Mouse (Mus musculus) heart, embryonic 13.5 days (tissue): ENCODE measurements at regions not wholly inside any gene's neighbourhood (a gene's known extent, or its start where the extent isn't known, plus 50 kb on each side); places are given as distances from the start of the nearest gene placed in this dataset.

Experiments used
- ATAC-seq: fragments of 200-750 bp; cut with Nextera tagmentation; 2 replicates; pipeline ENCODE4 v1.8.0; 2017; ENCODE audit warnings: moderate TSS enrichment; ENCODE audit not compliant: insufficient number of reproducible peaks, low FRiP score, low TSS enrichment; ENCODE audit errors: extremely low read depth
- H3K27ac ChIP-seq: fragments of 300-500 bp; sonication (generic); replicated peaks from 2 replicates; pipeline ENCODE4 v1.5.1; 2015; ENCODE audit warnings: moderate library complexity, mild to moderate bottlenecking, inconsistent platforms
- H3K27me3 ChIP-seq: fragments of 300-500 bp; sonication (generic); replicated peaks from 2 replicates; pipeline ENCODE4 v1.6.1; 2015; ENCODE audit warnings: mild to moderate bottlenecking, inconsistent platforms
- H3K36me3 ChIP-seq: fragments of 300-500 bp; sonication (generic); 2 replicates; pipeline ENCODE4 v1.6.1; 2015; ENCODE audit warnings: mild to moderate bottlenecking, inconsistent platforms
- H3K4me1 ChIP-seq: fragments of 300-500 bp; sonication (generic); 2 replicates; pipeline ENCODE4 v1.6.1; 2015; ENCODE audit warnings: inconsistent platforms
- H3K4me2 ChIP-seq: fragments of 300-500 bp; sonication (generic); 2 replicates; pipeline ENCODE4 v1.6.1; 2015; ENCODE audit warnings: inconsistent platforms, mild to moderate bottlenecking, moderate library complexity
- H3K4me3 ChIP-seq: fragments of 300-500 bp; sonication (generic); 2 replicates; pipeline ENCODE4 v1.5.1; 2015; ENCODE audit warnings: moderate library complexity, mild to moderate bottlenecking, inconsistent platforms
- H3K9ac ChIP-seq: fragments of 300-500 bp; sonication (generic); 2 replicates; pipeline ENCODE4 v1.6.1; 2015; ENCODE audit warnings: inconsistent platforms, mild to moderate bottlenecking, moderate library complexity
- H3K9me3 ChIP-seq: fragments of 300-500 bp; sonication (generic); 2 replicates; pipeline ENCODE4 v1.6.1; 2016; ENCODE audit warnings: inconsistent platforms
- WGBS: fragments of 180-500 bp; shearing (Covaris S2); methylation state at CpG from one replicate; pipeline ENCODE4 v1.1.7; 2015; ENCODE audit warnings: mixed read lengths; 5-methylcytosine and 5-hydroxymethylcytosine counted together

DNA sequence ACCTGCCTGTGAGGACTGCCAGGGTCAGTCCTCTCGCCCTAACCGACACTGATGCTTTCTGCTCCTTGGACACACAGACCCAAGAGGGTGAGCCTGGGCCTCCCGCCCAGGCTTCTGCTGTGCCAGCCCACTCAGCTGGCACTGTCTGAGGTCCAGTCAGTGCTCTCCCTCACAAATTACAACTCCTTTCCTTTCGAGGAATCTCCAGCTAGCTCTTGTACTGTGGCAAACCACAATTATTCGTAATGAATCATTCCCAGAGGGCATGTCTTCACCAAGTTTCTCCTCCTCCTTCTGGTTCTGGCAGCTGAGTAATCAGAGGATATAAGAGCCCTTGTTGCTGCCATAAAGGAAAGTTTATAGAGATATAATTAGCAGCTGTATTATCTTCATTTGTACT is 155.2 kb downstream of the 9530068E07Rik start:
- ATAC-seq: no peak
- Histone ChIP-seq H3K4me2 (no peak overlapping the region), H3K27me3 (no peaks in the 10 kb centered on the region), H3K4me1 (peaks cover 6% of the 10 kb centered on the region; the same call in 1 of the 2 replicates), H3K27ac (no peak overlapping the region), H3K4me3 (no peak overlapping the region), H3K9me3 (no peaks in the 10 kb centered on the region), H3K36me3 (no peaks in the 10 kb centered on the region), H3K9ac (no peak overlapping the region)
- 66% methylated on average over 5 of the region's 5 CpGs for WGBS

GRCm38 (mm10) chr11:52552860-52553259 is 156.6 kb downstream of the 9530068E07Rik start:
- H3K4me2 ChIP-seq: no peak overlapping the region
- no peak overlapping the region for H3K9ac ChIP-seq
- H3K4me1 ChIP-seq: peaks cover 6% of the 10 kb centered on the region; the same call in 1 of the 2 replicates
- H3K36me3 ChIP-seq: no peaks in the 10 kb centered on the region
- H3K4me3 ChIP-seq: no peak overlapping the region
- no peak overlapping the region for H3K27ac ChIP-seq
- WGBS: 82% methylated on average over 4 of the region's 4 CpGs
- ATAC-seq: no peak
- H3K27me3 ChIP-seq: no peaks in the 10 kb centered on the region
- H3K9me3 ChIP-seq: no peaks in the 10 kb centered on the region

DNA sequence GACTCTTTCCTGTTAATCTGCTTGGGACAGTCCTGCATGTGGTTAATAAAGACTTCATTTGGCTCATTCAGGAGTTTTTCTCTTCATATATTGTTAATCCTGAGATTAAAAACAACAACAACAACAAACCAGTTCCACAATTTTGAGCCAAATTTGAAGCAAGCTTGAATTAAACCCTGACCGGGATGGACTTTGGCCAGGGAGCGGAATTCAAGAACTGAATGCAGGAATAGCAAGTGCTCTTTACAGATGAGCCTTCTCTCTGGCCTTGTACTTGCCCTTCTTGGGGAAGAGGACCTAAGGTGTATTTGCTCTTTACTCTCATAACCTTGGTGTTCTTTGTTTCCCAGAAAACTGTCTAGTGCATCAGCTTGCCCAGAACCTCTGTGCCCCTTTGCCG is 161.6 kb downstream of the 9530068E07Rik start:
- Histone ChIP-seq H3K27ac (no peak overlapping the region), H3K4me1 (peaks cover 21% of the 10 kb centered on the region), H3K27me3 (no peaks in the 10 kb centered on the region), H3K9ac (no peak overlapping the region), H3K9me3 (no peaks in the 10 kb centered on the region), H3K36me3 (no peaks in the 10 kb centered on the region), H3K4me3 (no peak overlapping the region), H3K4me2 (no peak overlapping the region)
- WGBS: 87% methylated on average over 3 of the region's 3 CpGs
- no peak for ATAC-seq

DNA sequence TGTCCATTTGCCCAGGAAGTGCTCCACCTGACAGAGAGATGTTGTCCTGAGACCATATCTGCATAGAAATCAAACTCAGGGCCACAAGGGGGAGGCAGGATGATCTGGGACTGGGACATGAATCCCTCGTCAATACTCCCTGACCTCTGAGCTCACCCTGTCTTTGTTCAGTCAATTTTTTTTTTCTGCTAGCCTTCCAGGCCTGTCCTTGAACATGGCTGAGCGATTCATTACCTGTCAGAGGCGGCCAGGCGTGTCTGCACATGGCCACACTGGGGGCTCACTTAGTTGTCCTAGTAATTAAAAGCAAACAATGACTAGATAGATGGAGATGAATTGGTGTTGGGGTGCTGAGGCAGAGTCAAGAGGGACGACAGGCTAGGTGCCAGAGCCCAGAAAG is 162.6 kb downstream of the 9530068E07Rik start:
- WGBS: 77% methylated on average over 5 of the region's 5 CpGs
- Histone ChIP-seq H3K4me3 (no peak overlapping the region), H3K27ac (no peak overlapping the region), H3K36me3 (no peaks in the 10 kb centered on the region), H3K4me1 (peaks cover 31% of the 10 kb centered on the region), H3K4me2 (no peak overlapping the region), H3K9me3 (no peaks in the 10 kb centered on the region), H3K9ac (no peak overlapping the region), H3K27me3 (no peaks in the 10 kb centered on the region)
- ATAC-seq: no peak

DNA sequence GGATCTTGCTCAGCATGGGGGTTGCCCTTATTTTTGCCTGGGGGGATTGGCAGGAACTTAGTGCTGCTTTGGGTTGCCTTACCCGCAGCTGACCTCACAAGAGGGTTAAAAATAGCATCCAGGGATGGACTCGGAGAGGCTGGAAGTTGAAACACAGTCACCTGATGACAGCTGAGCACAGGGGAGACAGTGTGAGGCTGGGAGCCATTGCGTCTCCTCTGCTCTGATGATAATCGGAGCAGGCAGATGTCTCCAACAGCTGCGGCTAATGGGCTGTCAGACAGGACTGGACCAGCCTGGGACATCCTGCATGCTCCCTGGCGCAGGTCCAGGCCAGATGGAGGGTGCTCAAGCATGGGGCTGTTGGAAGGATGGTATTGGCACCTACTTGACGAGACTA is 165.1 kb downstream of the 9530068E07Rik start:
- Histone ChIP-seq H3K4me3 (no peak overlapping the region), H3K9ac (0 out of 2 replicates have a peak overlapping the region, but pooled peaks have one; percentile 47), H3K9me3 (no peaks in the 10 kb centered on the region), H3K36me3 (no peaks in the 10 kb centered on the region), H3K4me2 (0 out of 2 replicates have a peak overlapping the region, but pooled peaks have one; percentile 2), H3K4me1 (peaks cover 49% of the 10 kb centered on the region), H3K27me3 (no peaks in the 10 kb centered on the region), H3K27ac (peak overlapping the region; percentile 88)
- peak; percentile 30; the same call in 1 of the 2 replicates for ATAC-seq
- 17% methylated on average over 7 of the region's 7 CpGs for WGBS

- no peaks in the 10 kb centered on the region for H3K36me3 ChIP-seq
- no peaks in the 10 kb centered on the region for H3K27me3 ChIP-seq
- no peaks in the 10 kb centered on the region for H3K9me3 ChIP-seq
- H3K4me1 ChIP-seq: peaks cover 62% of the 10 kb centered on the region
- H3K9ac ChIP-seq: no peak overlapping the region
- H3K4me2 ChIP-seq: peak overlapping the region; percentile 7; the same call in 1 of the 2 replicates
- 10% methylated on average over 1 of the region's 1 CpGs for WGBS
- ATAC-seq: no peak
- H3K27ac ChIP-seq: peak overlapping the region; percentile 75
- no peak overlapping the region for H3K4me3 ChIP-seq
Measured at GRCm38 (mm10) chr11:52565457-52565856, 169.2 kb downstream of the 9530068E07Rik start.

DNA sequence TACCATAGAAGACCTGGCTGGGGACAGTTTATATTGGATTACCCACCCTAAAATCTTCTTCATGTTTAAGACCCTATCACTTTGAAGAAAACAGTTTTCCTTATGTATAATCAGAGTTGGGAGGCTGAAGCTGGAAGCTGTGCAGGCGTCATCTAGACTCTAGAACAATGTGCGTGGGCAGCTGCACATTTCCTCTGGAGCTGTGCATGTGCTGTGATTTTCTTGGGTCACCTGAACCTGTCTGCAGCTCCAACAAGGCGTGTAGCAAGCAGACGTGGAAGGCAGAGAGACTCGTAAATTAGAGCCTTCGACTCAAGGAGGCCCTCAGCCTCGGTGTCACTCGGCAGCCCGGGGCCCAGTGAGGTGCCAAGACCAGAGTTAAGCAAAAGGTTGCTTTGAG is 169.8 kb downstream of the 9530068E07Rik start:
- 55% methylated on average over 9 of the region's 9 CpGs for WGBS
- Histone ChIP-seq H3K27ac (peak overlapping the region; percentile 75), H3K36me3 (no peaks in the 10 kb centered on the region), H3K27me3 (no peaks in the 10 kb centered on the region), H3K9ac (no peak overlapping the region), H3K4me3 (no peak overlapping the region), H3K9me3 (no peaks in the 10 kb centered on the region), H3K4me1 (peaks cover 56% of the 10 kb centered on the region), H3K4me2 (no peak overlapping the region)
- no peak for ATAC-seq

DNA sequence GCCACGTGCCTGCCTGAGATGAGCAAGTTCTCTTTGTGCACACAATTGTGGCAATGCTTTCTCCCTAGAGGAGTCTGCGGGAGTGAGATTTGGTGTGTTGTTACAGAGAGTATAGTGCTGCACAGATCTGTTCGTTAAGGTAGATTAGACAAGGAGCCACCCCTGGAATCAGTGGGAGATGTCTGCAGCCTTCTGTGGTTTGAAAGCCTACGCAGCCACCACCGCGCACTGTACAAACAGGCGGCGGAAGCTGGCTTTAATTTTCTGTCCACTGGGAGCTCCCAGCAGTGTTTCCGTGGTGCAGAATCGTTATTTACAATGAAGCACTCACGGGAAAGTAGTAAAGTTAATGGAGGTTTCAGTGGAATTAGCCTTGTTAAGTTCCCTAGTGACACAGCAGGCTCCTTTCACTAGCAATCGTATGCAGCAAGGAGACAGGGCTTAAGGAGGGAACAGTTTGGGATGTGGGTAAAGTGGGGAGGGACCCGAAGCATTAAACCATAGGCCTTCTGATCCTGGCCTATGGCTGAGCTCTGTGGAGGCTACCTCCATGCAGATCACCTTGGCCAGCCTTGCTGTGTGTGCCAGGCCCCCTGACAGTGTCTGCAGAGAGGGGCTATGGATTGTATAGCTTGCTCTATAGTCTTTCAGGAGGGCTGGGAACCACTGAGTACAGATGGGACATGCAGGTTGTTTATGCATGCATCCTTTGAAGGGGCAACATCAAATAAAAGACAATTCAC is 171.9 kb downstream of the 9530068E07Rik start:
- Histone ChIP-seq H3K4me3 (no peak overlapping the region), H3K36me3 (no peaks in the 10 kb centered on the region), H3K4me1 (peaks cover 45% of the 10 kb centered on the region), H3K27me3 (no peaks in the 10 kb centered on the region), H3K4me2 (no peak overlapping the region), H3K27ac (no peak overlapping the region), H3K9me3 (no peaks in the 10 kb centered on the region), H3K9ac (no peak overlapping the region)
- no peak for ATAC-seq
- WGBS: 81% methylated on average over 13 of the region's 13 CpGs

- no peak overlapping the region for H3K27ac ChIP-seq
- 33% methylated on average over 1 of the region's 1 CpGs for WGBS
- no peak for ATAC-seq
Measured at GRCm38 (mm10) chr11:52568794-52569193, 172.6 kb downstream of the 9530068E07Rik start.

DNA sequence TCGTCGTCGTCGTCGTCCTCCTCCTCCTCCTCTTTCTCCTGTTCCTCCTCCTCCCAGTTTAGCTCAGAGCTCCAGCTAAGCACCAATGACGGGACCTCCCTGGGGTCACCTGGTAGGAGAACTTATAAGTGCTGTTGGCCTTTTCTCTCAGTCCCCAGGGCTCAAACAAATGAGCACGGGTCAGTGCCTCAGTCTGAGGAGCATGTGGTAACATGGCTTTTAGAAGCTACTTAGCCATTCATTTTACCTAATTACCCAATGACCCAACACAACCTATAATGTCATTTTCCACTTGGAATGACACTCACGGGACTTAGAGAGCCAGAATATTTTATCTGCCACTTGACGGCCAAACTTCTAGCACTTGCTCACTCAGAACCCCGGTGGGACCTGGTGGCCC is 173.5 kb downstream of the 9530068E07Rik start:
- no peak overlapping the region for H3K4me2 ChIP-seq
- no peaks in the 10 kb centered on the region for H3K27me3 ChIP-seq
- H3K4me1 ChIP-seq: peaks cover 39% of the 10 kb centered on the region
- 72% methylated on average over 10 of the region's 10 CpGs for WGBS
- no peak overlapping the region for H3K9ac ChIP-seq
- H3K4me3 ChIP-seq: no peak overlapping the region
- H3K27ac ChIP-seq: no peak overlapping the region
- H3K9me3 ChIP-seq: no peaks in the 10 kb centered on the region
- no peak for ATAC-seq
- no peaks in the 10 kb centered on the region for H3K36me3 ChIP-seq

More at GRCm38 (mm10) chr11:52568794-52569193, 172.6 kb downstream of the 9530068E07Rik start:
- no peak overlapping the region for H3K9ac ChIP-seq
- no peak overlapping the region for H3K4me2 ChIP-seq
- peaks cover 38% of the 10 kb centered on the region for H3K4me1 ChIP-seq
- no peaks in the 10 kb centered on the region for H3K27me3 ChIP-seq
- no peak overlapping the region for H3K4me3 ChIP-seq
- H3K9me3 ChIP-seq: no peaks in the 10 kb centered on the region
- no peaks in the 10 kb centered on the region for H3K36me3 ChIP-seq

GRCm38 (mm10) chr11:52578471-52578870 is 182.2 kb downstream of the 9530068E07Rik start:
- no peak overlapping the region for H3K4me3 ChIP-seq
- no peak overlapping the region for H3K27ac ChIP-seq
- H3K9me3 ChIP-seq: no peaks in the 10 kb centered on the region
- peaks cover 25% of the 10 kb centered on the region for H3K4me1 ChIP-seq
- H3K9ac ChIP-seq: no peak overlapping the region
- 40% methylated on average over 9 of the region's 9 CpGs for WGBS
- no peaks in the 10 kb centered on the region for H3K36me3 ChIP-seq
- H3K4me2 ChIP-seq: no peak overlapping the region
- ATAC-seq: no peak
- H3K27me3 ChIP-seq: no peaks in the 10 kb centered on the region
